Mouse (Mus musculus) cortical plate, adult 2 months (tissue): ENCODE results near the gene Gm21852. TPM values are rescaled to one million over a fixed set of nuclear protein-coding genes. Genes with fewer than 3 reads are reported as not detected.
"Not testable (repeated sequence)": the region's sequence is repeated elsewhere in the genome, so short reads cannot be mapped to it uniquely, and the experiment has no call there.

Experiments used
- H3K27ac ChIP-seq: fragments of 200-500 bp; 2 replicates; pipeline ENCODE4 v1.5.1; 2012; ENCODE audit warnings: low read length, control low read depth, inconsistent platforms; ENCODE audit not compliant: insufficient read depth
- H3K4me1 ChIP-seq: fragments of 200-500 bp; 2 replicates; pipeline ENCODE4 v1.6.1; 2011; ENCODE audit warnings: low read length; ENCODE audit not compliant: control insufficient read depth, insufficient read depth
- H3K4me3 ChIP-seq: fragments of 200-500 bp; 2 replicates; pipeline ENCODE4 v1.5.1; 2011; ENCODE audit warnings: mild to moderate bottlenecking, low read length, control low read depth; ENCODE audit not compliant: insufficient read depth
- polyA plus RNA-seq: library from polyadenylated mRNA; depleted of rRNA; stranded (reverse); fragments of >200 nt; gene quantifications from 2 replicates; pipeline ENCODE4 v1.2.3, GENCODE M21; 2012; rRNA removed

Gm21852 gene
- polyA plus RNA-seq = not detected in 2 replicates

DNA sequence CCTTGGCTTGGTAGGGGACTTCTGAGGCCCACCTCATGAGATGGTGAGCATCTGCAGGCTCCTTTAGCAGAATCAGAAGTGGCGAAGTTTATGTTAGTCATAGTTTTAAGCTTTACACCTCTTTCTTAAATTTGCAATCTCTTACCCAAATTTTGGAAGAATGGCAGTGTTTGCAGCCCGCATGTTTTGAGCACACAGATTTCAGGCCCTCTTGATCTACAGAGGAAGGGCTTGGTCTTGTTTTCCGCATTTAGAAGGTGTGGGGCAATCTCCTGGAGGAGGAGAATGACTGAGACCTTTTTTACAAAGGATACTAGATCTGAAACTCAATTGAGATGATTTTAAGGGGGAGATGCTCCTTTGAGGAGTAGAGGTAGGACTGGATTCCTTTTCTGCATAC is at the start of gene Gm21852:
Gm21852 (minus strand) TSS at position 101 of the 400 bp plus-strand sequence.
- not testable (repeated sequence) for H3K4me3 ChIP-seq, H3K4me1 ChIP-seq, H3K27ac ChIP-seq

Other genes with a start within 250 kb of the Gm21852 start
- not detected in 2 replicates for gene Gm21797, start 123.8 kb upstream of the Gm21852 start, polyA plus RNA-seq
- not detected in 2 replicates for gene Gm20795, start 152.9 kb upstream of the Gm21852 start, polyA plus RNA-seq